Mouse (Mus musculus) frontal cortex, adult (tissue): ENCODE measurements at regions not wholly inside any gene's neighbourhood (a gene's known extent, or its start where the extent isn't known, plus 50 kb on each side); places are given as distances from the start of the nearest gene placed in this dataset.

Source experiments
- ATAC-seq: cut with Nextera tagmentation; 2 replicates; pipeline ENCODE4 v1.9.2; 2017; ENCODE audit warnings: mild to moderate bottlenecking, moderate library complexity, mixed read lengths; ENCODE audit not compliant: low TSS enrichment

DNA sequence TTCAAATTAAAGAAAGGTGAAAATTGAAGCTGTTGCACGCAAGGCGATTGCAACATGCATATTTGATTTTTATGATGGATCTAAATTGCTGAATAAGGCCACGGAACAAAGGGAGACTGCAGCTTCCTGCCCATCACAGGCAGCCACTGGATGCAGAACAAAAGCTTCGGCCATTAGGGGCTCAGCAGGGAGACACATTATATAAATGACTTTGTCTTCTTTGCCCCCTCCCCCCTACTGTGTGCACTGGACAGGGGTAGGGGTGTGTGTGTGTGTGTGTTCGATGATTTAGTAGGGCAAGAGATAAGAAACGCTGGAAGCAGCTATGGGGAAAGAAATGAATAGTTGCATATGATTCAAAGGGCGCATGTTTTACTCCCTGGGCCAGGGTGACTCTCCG, 481.2 kb upstream of the Pmfbp1 start:
- ATAC-seq = no peak

DNA sequence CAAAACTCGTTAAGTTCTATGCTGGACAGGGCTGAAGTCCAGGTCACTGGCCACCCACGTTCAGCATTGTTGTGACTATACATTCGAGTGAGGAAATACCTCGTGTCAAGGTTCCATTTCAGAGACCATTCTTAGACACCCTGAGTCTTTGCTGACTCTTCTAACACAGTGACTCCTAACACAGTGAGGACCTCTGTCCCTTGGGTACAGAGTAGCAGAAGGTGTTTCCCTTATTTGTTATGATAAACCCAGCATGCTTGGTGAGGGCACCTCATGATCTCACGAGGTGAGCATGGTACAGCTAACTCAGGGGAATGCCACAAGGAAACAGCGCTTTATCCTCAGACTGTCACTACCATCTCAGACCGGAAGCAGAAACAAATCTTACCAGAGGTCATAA, 480.2 kb upstream of the Pmfbp1 start:
- no peak for ATAC-seq

DNA sequence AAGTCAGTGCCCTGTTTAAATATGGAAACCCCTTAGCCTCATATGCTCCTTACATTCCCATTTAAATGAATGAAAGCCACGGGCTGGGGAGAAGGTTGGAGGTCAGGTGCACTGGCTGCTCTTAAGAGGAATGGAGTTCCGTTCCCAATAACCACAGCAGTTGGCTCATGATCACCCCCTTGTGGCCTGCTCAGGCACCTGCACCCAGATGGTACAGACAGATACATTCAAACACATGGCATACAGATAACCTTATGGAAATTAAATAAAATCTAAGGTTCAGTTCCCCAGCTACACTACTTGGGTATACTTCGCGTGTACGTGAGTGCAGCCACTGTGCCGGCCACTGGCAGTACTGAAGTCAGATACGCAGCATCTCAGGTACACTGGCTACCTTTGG, 479.1 kb upstream of the Pmfbp1 start:
- no peak for ATAC-seq

DNA sequence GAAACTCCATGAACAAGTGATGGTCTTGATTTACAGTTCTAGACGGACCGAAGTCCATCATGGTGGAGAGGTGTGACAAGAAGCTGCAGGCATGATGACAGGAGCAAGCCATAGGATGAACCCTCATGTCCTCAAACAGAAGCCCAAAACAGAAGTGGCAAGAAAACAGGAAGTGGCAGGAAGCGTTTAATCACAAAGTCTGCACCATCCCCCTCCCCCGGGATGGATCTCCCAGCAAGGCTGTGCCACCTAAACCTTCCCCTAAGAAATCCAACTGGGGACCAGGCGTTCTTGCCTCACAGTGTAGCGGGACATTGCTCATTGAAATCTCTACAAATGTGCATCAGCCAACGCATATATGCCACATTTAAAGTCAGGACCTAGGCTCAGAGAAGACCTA, 474.3 kb upstream of the Pmfbp1 start:
- ATAC-seq = no peak

DNA sequence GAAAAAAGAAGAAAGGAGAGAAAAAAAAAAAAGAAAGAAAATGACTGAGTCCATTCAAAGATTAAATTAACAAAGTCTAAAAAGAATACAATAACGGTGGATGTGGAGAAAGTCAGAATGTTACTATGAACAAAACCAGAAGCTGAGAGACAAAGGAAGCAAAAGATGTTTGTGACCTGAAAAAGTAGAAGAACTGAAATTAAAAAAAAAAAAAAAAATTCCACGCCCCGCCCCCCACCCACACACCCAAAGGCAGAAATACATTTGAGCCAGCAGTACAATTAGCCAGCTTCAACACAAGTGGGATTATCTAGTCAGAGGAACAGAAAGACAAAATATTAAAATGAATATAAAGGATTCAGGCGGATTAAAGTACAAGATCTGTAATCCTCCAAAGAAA, 473.7 kb upstream of the Pmfbp1 start:
- no peak for ATAC-seq

DNA sequence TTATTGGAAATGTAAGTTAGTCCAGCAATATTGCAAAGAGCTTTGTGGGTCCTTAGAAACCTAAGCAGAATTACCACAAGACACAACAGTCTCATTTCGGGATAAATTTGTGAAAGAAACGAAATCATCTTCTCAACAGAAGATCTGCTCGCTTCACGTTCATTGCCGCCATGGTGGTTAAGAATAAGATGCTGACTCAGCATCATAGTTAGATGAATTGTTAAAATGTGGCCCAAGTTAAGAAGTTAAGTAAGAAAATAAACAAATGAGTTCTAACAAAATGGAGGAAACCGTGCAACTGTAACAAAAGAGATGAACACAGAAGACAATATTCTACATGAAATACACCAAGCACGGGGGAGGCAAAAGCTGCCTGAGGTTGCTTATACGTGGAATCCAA, 465.9 kb upstream of the Pmfbp1 start:
- no peak for ATAC-seq

DNA sequence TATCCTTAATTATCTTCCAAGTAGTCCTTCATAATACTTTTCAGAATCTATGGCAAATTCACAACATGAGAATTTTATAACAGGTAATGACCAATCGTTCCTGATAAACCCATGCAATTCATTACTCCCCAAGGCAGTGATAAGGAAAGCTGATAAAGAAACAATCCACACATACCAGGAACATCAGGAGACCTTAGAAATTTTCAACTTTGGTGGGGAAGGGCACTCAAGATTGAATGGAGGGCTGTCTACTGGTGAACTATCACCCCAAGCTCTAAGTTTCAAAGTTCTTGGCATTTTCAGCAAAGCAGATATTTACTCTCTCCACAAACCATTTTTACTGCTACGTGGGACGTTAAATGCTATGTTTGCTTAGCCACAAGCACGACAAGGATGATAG, 440.2 kb upstream of the Pmfbp1 start:
- ATAC-seq = no peak

DNA sequence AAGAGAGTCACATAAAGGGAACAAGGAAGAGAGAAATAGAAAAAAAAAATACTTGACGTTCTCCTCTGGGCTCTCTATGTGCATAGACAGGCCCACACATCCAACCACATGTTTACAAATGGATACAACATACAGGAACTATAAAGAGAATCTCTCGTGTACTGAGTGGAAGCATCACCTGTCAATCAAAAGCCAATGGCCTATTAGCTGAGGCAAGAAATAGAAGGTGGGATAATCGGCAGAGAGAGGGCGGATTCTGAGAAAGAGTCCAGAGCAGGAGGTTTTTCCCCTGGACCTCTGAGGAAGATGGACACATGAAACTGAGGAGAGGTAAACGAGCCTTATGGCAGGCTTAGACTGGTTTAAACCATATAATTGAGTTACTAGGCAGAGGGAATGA, 434.7 kb upstream of the Pmfbp1 start:
- no peak for ATAC-seq

DNA sequence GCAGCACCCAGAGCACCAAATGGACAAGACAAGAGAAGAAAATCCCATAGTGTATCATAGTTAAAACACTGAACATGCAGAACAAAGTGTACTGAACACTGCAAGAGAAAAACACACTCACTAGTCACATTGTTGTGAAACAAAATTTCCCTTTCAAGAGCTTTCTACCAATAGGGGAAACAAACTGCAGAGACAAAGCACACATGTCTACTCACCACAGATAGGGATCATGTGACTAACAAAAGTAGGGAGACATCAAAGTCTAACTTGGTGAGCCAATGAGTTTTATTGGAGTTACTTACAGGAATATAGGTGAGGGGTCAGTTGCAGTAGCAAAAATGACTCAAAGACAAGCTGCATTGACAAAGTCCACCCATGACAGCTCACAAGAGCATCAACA, 431.5 kb upstream of the Pmfbp1 start:
- no peak for ATAC-seq

DNA sequence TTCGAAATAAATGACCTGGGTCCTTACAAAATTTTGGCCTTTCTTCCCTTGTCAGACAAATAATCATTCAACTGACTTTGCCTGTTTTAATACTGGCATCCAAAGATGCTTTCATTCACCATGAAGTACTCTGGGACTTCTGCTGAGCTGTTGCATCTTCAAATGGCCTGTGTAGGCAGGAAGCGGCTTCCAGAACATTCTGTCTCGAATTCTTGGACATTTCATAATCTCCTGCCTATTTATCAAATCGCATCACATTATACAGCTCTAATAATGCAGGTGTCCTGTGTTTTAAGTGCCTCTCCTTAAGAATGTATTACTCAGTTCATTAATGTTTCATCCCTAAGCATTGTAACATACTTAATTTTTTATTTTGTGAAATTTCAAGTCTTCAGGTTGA, 420.1 kb upstream of the Pmfbp1 start:
- no peak for ATAC-seq

DNA sequence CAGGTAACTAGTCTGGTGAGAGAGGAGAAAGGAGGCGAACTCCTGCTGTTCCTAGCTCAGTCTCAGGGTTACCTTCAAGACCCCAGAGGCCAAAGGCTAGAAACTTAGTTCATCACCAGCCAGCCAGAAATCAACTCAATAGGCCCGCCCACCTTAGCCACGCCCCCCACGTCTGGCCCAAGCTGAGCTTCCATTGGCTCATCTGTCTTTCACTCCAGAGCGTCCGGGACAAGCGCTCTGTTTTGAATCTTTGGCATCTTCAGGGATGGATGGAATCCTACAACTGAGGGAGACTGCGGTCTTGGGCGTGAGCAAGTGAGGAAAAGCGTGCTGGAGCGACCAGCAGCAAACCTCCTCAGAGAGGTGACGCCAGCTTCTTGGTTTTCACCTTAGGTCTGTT, 418.8 kb upstream of the Pmfbp1 start:
- no peak for ATAC-seq

DNA sequence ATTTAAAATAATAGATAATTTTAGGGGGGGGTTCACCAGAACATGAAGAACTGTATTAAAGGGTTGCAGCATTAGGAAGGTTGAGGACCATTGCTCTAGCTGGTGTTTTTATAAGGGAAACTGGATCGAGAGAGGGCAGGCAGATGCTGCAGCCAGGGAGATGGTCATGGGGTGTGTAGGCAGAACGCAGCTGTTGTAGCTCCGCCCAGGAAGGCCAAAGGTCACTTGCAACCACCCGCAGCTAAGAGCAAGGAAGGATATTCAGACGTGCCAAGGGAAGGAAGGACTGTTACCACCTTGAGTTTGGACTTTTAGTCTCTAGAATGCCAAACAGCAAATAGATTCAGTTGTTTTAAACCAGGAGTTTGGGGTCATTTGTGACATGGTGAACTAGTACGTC, 414.6 kb upstream of the Pmfbp1 start:
- no peak for ATAC-seq

DNA sequence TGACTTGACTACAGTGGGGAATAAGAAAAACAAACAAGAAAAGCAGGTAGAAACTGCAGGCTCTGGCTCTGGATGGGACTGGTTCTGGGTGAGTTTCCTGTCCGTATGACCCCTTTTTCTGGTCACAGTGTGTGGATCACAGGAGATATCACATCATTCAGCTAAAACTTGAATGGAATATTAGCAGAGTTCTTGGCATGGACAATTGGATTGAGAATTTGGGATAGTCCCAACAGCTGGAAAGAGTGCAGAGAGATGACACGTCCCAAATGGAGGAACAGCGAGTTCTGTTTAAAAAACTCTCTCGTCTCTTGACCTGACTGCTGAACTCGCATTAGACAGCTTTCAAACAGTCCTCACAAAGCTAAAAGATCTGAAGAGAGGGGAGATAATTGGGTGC, 412.5 kb upstream of the Pmfbp1 start:
- ATAC-seq = no peak

DNA sequence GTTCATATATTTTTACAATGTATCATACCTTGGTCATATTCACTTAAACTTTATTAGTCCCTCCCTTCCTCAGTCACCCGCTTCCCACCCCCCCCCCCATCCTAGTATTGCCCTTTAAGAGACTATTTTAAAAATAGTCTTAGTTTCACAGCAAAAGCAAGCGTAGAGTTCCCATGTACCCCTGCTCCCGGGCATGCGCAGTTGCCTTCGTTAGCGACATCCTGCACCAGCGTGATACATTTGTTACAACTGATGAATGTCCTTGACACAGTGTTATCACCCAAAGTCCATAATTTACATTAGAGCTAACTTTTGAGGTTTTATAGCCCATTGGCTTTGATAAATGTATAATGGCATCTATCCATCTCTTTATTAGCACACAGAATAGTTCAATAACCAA, 408.7 kb upstream of the Pmfbp1 start:
- no peak for ATAC-seq

DNA sequence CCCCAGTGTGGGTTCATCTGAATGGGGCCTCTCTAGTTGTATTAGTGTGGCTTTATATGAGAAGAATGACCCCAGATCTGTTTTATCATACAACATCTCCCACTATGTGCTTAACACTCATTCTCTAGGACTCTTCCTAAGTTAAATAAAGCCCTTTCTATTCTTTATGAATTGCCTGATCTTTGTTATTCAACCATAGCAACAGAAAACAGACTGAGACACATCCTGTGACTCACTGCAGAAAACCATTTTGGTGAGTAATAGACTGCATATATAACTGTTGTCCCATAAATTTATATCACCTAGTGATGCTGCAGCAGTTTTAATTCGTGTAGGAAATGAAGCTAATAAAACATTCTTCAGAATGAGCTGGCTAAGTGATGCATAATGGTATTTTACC, 406.0 kb upstream of the Pmfbp1 start:
- ATAC-seq = no peak

DNA sequence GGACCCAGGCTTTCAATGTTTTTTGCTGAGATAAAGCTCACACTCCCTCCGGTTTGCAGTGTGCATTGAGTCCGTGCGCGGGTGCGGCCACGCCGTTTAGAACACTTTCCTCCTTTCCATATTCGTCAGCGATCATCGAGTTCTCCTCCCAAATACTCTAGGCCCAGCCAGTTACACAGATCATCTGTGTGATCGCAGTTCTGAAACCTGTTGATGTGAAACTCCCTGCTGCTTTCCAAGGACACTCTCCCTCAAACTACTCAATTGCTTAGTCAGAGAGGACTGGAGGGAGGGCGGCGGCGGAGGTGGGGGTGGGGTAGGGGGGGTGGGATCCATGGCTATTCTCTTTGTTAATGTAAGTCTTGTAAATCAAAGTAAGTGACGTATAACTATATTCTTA, 394.2 kb upstream of the Pmfbp1 start:
- no peak for ATAC-seq

DNA sequence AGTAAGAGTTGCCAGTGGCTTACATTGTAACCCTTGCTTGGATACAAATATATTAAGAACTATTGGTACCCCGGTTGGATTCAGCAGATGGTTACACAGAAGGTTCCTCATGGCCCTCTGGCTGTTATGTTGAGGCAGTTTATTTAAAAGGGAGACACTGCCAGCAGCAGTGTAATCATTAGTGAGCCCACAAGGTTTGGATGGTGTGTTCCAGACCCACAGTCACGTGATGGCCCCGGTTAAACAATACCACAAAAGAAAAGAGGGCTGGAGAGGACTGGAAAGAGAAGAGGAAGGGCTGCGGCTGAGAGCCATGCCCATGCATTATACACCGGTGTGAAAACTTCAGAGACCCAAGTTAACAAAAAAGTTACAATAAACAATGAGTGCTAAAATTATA, 392.4 kb upstream of the Pmfbp1 start:
- ATAC-seq = no peak

DNA sequence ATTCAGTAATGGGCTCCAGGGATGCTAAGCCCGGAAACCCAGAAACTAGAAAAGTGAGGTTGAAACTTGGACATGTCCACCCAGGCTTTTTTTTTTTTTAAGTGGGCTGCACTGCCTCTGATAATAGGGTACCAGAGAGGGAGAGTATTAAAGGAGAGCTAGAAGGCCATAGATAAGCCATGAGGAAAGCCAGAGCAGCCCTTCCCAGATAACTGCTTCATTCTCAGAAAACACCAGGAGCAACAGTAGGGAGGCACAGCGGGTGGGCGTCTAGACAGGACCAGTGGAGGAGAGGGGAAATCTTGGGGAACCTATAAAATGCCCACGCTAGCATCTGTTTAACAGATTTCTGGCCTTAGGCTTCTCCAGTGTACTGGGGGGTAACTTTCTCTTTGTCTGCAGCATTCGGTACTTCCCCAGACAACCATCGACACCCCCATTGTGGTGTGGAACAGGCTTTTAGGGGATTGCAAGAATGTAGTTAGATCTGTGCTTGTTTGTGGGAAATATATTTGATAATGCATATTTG, 389.0 kb upstream of the Pmfbp1 start:
- no peak for ATAC-seq

DNA sequence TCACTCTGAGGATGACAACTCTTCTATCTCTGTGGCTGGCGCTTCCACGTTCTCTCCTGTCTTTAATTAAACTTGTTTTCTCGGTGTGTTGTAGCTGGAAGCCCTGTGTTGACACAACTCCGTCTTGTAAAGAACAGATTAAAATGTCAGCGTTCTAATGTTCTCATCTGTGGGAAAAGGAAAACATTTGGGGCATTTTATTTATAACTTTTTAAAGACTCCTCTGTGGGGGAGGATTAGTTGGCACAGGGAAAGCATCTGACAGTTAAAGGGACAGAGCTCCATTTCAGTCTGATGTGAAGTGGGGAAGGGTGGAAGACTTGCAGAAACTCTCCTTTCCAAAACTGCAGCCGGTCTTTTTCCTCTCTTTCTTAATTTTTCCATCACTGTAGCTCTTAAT, 388.1 kb upstream of the Pmfbp1 start:
- ATAC-seq = peak; percentile 62; the same call in 1 of the 2 replicates

DNA sequence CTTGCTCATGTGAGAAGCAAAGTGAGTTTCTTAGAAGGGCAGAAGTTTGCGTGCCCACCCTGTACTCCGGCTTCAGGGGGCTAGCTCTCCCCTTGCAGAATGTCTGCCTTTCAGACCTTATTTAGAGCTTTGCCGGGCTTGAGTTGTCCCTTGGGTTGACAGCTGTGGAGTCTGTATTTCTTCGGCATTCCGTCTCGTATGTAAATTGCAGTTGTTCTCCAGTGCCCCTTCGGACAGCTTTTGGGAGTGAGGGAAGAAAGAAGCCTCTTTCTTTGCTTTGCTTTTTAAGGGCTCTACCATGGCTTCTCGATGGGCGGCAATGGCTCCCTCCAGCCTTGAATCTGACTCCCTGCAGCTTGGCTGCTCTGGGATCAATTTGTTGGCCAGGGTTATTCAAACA, 386.9 kb upstream of the Pmfbp1 start:
- no peak for ATAC-seq

DNA sequence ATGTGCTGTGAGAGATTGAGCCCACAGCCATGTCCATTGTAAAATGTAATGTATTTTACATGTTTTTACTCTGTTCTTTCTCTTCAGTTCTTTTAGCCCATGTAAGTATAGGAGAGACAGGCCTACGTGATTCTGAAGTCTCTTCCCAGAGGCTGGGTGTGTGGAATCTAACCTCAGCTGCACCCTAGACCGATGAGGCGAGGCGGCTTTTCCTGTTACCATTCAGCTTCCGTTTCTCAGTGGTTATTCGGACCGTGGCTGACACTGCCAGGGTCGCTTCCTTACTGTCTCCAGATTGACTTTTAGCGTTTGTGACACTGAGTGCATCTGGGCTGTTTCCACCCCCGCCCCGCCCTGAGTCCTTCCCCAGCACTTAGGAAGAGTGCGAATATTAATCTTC, 386.1 kb upstream of the Pmfbp1 start:
- ATAC-seq = no peak

DNA sequence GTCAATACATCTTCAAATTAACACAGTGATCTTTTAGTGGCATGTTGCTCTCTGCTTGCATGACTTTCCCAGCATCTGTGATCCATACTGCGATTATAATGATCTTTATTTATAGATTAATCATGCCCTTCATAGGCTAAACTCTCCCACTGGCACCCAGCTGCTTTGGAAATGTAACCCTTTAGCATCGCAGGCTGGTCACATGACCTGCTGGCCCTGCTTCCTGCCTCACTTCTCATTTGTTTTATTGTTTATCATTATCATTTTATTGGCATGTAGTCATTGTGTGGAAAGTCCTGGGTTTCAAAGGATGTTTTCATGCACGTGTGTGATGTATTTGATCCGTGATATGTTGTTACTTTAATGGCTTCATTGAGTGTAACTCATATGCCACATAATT, 384.4 kb upstream of the Pmfbp1 start:
- no peak for ATAC-seq

DNA sequence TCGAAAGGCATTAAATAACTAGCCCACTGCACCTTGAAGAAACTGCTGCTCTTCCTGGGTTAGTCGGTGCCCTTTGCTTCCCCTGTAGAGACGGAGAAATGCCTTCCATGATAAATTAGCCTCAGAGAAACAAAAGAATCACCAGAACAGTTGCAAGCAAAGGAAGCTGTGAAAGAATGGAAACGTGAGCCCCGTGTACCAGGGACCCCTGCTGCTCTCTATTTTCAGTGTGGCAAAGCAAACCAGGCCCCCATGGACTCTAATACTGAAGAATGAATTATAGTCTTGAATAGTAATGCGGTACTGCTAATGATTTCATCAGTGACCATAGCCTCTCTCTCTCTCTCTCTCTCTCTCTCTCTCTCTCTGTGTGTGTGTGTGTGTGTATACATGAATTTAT, 372.1 kb upstream of the Pmfbp1 start:
- ATAC-seq = no peak

DNA sequence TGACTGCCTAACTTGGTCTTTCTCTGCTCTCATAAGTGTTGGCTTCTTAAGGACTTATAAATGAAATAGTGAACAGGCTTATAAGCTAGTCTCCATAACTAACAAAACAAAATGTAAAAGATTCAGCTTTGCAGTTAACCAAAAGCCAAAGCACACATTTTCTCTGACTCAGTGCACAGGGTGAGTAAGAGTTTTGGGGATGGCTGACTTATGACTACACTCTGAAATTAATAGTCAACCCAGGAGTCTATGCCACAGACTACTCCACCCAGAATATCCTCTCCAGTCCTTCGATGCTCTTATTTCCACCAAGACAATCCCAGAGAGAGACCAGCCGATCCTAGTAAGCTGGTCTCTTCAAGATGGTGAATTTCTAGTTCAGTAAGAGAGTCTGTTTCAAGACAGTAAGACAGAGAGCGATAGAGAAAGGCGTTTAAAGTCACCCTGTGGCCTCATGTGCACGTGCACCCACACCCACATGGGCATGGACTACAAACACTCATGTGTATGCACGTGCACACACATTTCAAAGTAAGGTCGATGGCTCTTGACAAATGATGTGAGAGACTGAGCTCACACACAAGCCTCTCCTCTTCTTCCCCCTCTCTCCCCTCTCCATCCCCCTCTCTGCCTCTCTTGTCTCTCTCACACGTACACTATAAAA, 351.2 kb upstream of the Pmfbp1 start:
- no peak for ATAC-seq
